Mouse (Mus musculus): Measurements from ENCODE around the gene Plxdc1.

Gene Plxdc1

GRCm38 (mm10) chr11:98016177-98016576 is 29.9 kb upstream of the Plxdc1 start:
- no peak for DNase-seq (ENCODE audit: low spot score)

- DNase-seq (ENCODE audit: low spot score), result no peak
Measured at GRCm38 (mm10) chr11:98012831-98013230, 26.6 kb upstream of the Plxdc1 start.

GRCm38 (mm10) chr11:98011716-98012115 is 25.5 kb upstream of the Plxdc1 start:
- DNase-seq (ENCODE audit: low spot score), result no peak

- DNase-seq (ENCODE audit: low spot score), result no peak
Measured at GRCm38 (mm10) chr11:98008087-98008486, 21.8 kb upstream of the Plxdc1 start.

GRCm38 (mm10) chr11:98005686-98006085 is 19.4 kb upstream of the Plxdc1 start:
- no peak for DNase-seq (ENCODE audit: low spot score)

GRCm38 (mm10) chr11:98005076-98005475 is 18.8 kb upstream of the Plxdc1 start:
- no peak for DNase-seq (ENCODE audit: low spot score)

- no peak for DNase-seq (ENCODE audit: low spot score)
Measured at GRCm38 (mm10) chr11:98004161-98004560, 17.9 kb upstream of the Plxdc1 start.

GRCm38 (mm10) chr11:98003171-98003671 is 17.0 kb upstream of the Plxdc1 start:
- no peak for DNase-seq (ENCODE audit: low spot score)

GRCm38 (mm10) chr11:98002627-98003026 is 16.4 kb upstream of the Plxdc1 start:
- peak; percentile 86 for DNase-seq (ENCODE audit: low spot score)

- no peak for DNase-seq (ENCODE audit: low spot score)
Measured at GRCm38 (mm10) chr11:98001986-98002385, 15.7 kb upstream of the Plxdc1 start.

GRCm38 (mm10) chr11:98001351-98001824 is 15.1 kb upstream of the Plxdc1 start:
- DNase-seq (ENCODE audit: low spot score), result peak; percentile 82

- peak; percentile 94 for DNase-seq (ENCODE audit: low spot score)
Measured at GRCm38 (mm10) chr11:98000378-98001140, 14.3 kb upstream of the Plxdc1 start.

- no peak for DNase-seq (ENCODE audit: low spot score)
Measured at GRCm38 (mm10) chr11:97999748-98000147, 13.5 kb upstream of the Plxdc1 start.

- peak; percentile 92 for DNase-seq (ENCODE audit: low spot score)
Measured at GRCm38 (mm10) chr11:97998898-97999608, 12.8 kb upstream of the Plxdc1 start.

- DNase-seq (ENCODE audit: low spot score), result no peak
Measured at GRCm38 (mm10) chr11:97998074-97998793, 12.0 kb upstream of the Plxdc1 start.

GRCm38 (mm10) chr11:97997387-97997960 is 11.2 kb upstream of the Plxdc1 start:
- DNase-seq (ENCODE audit: low spot score), result no peak

- no peak for DNase-seq (ENCODE audit: low spot score)
Measured at GRCm38 (mm10) chr11:97996691-97997090, 10.4 kb upstream of the Plxdc1 start.

- DNase-seq (ENCODE audit: low spot score), result peak; percentile 81
Measured at GRCm38 (mm10) chr11:97995564-97996288, 9.5 kb upstream of the Plxdc1 start, which contains the start of gene Arl5c. Gene Arl5c, minus strand, starts transcription at chr11:97996181.

GRCm38 (mm10) chr11:97994539-97995100 is 8.4 kb upstream of the Plxdc1 start:
- DNase-seq (ENCODE audit: low spot score), result peak; percentile 84

GRCm38 (mm10) chr11:97988530-97989096 is 2.4 kb upstream of the Plxdc1 start:
- peak; percentile 88 for DNase-seq (ENCODE audit: low spot score)

All from T-cell, adult 2 months (primary cell).